Mouse (Mus musculus) adrenal gland, postnatal 14 days (tissue): Measurements from ENCODE around the gene Lbx1. TPM values are rescaled to one million over a fixed set of nuclear protein-coding genes. Genes with fewer than 3 reads are reported as not detected.
A peak's percentile ranks its signal among the peaks of the same experiment; 100 is the strongest.

Experiments used
- DNase-seq: peaks from one replicate; pipeline ENCODE4 v3.0.0; 2021; ENCODE audit warnings: mixed read lengths
- long read RNA-seq, 2 experiments: library from polyadenylated mRNA; stranded (forward); transcript quantifications; one replicate each; pipeline ENCODE4 v2.0.0; 2021
- total RNA-seq: library from RNA; stranded (reverse); gene quantifications from 2 replicates; pipeline ENCODE4 v1.2.3, GENCODE M21; 2021

The Lbx1 gene
- not detected in 2 replicates for total RNA-seq
- long read RNA-seq, experiment 1: 0 reads
- long read RNA-seq, experiment 2: 0 reads

- no peak for DNase-seq
Observed at GRCm38 (mm10) chr19:45235766-45236362, at the start of gene Lbx1. TSS of gene Lbx1 (minus strand) at chr19:45235812.

GRCm38 (mm10) chr19:45283302-45283701 is 47.7 kb upstream of the Lbx1 start:
- DNase-seq: peak; percentile 75

GRCm38 (mm10) chr19:45276196-45276595 is 40.6 kb upstream of the Lbx1 start:
- no peak for DNase-seq

- DNase-seq: peak; percentile 28
Observed at GRCm38 (mm10) chr19:45271986-45272385, 36.4 kb upstream of the Lbx1 start.

GRCm38 (mm10) chr19:45262995-45263394 is 27.4 kb upstream of the Lbx1 start:
- DNase-seq: no peak

GRCm38 (mm10) chr19:45257414-45258326 is 22.1 kb upstream of the Lbx1 start:
- no peak for DNase-seq

- no peak for DNase-seq
Observed at GRCm38 (mm10) chr19:45254806-45255205, 19.2 kb upstream of the Lbx1 start.

GRCm38 (mm10) chr19:45252436-45252835 is 16.8 kb upstream of the Lbx1 start:
- DNase-seq: no peak

GRCm38 (mm10) chr19:45248691-45249090 is 13.1 kb upstream of the Lbx1 start:
- DNase-seq: no peak

- peak; percentile 66 for DNase-seq
Observed at GRCm38 (mm10) chr19:45243918-45244700, 8.5 kb upstream of the Lbx1 start.

- DNase-seq: no peak
Observed at GRCm38 (mm10) chr19:45243264-45243602, 7.6 kb upstream of the Lbx1 start.

GRCm38 (mm10) chr19:45242348-45243263 is 7.0 kb upstream of the Lbx1 start:
- no peak for DNase-seq

- no peak for DNase-seq
Observed at GRCm38 (mm10) chr19:45242017-45242347, 6.4 kb upstream of the Lbx1 start.

- no peak for DNase-seq
Observed at GRCm38 (mm10) chr19:45240026-45240425, 4.4 kb upstream of the Lbx1 start.

GRCm38 (mm10) chr19:45239191-45239590 is 3.6 kb upstream of the Lbx1 start:
- no peak for DNase-seq

- no peak for DNase-seq
Observed at GRCm38 (mm10) chr19:45237665-45238209, 2.1 kb upstream of the Lbx1 start.

- no peak for DNase-seq
Observed at GRCm38 (mm10) chr19:45237099-45237498, 1.5 kb upstream of the Lbx1 start.

- DNase-seq: peak; percentile 31
Observed at GRCm38 (mm10) chr19:45236363-45236942, 841 bp upstream of the Lbx1 start.

GRCm38 (mm10) chr19:45235331-45235741 is 276 bp downstream of the Lbx1 start:
- DNase-seq: no peak

GRCm38 (mm10) chr19:45234771-45235231 is 811 bp downstream of the Lbx1 start:
- no peak for DNase-seq

- no peak for DNase-seq
Observed at GRCm38 (mm10) chr19:45234191-45234770, 1.3 kb downstream of the Lbx1 start.
